Mouse (Mus musculus) midbrain, embryonic 14.5 days (tissue): ENCODE measurements at regions not wholly inside any gene's neighbourhood (a gene's known extent, or its start where the extent isn't known, plus 50 kb on each side); places are given as distances from the start of the nearest gene placed in this dataset.

Experiments
- ATAC-seq: fragments of 200-750 bp; cut with Nextera tagmentation; 2 replicates; pipeline ENCODE4 v1.8.0; 2017; ENCODE audit warnings: moderate number of reproducible peaks, moderate library complexity; ENCODE audit not compliant: low FRiP score, low TSS enrichment
- DNase-seq: peaks from one replicate; pipeline ENCODE4 v3.0.0-alpha.2; 2015
- H3K27ac ChIP-seq: fragments of 300-500 bp; sonication (generic); replicated peaks from 2 replicates; pipeline ENCODE4 v1.5.1; 2014; ENCODE audit warnings: mild to moderate bottlenecking, low read depth, low read length, moderate library complexity
- H3K27me3 ChIP-seq: fragments of 300-500 bp; sonication (generic); 2 replicates; pipeline ENCODE4 v1.6.1; 2014; ENCODE audit warnings: low read length, control low read depth, mixed read lengths; ENCODE audit not compliant: control insufficient read depth, insufficient read depth
- H3K36me3 ChIP-seq: fragments of 300-500 bp; sonication (generic); 2 replicates; pipeline ENCODE4 v1.6.1; 2014; ENCODE audit warnings: low read length, control low read depth; ENCODE audit not compliant: control insufficient read depth, insufficient read depth
- H3K4me1 ChIP-seq: fragments of 300-500 bp; sonication (generic); 2 replicates; pipeline ENCODE4 v1.6.1; 2014; ENCODE audit warnings: mild to moderate bottlenecking, antibody characterized with exemption, low read length, control low read depth; ENCODE audit not compliant: control insufficient read depth, insufficient read depth
- H3K4me2 ChIP-seq: fragments of 300-500 bp; sonication (generic); 2 replicates; pipeline ENCODE4 v1.6.1; 2014; ENCODE audit warnings: mild to moderate bottlenecking, low read length, moderate library complexity
- H3K4me3 ChIP-seq: fragments of 300-500 bp; sonication (generic); replicated peaks from 2 replicates; pipeline ENCODE4 v1.5.1; 2014; ENCODE audit warnings: low read depth, low read length
- H3K9ac ChIP-seq: fragments of 300-500 bp; sonication (generic); replicated peaks from 2 replicates; pipeline ENCODE4 v1.6.1; 2014; ENCODE audit warnings: mild to moderate bottlenecking, low read length, moderate library complexity
- H3K9me3 ChIP-seq: fragments of 300-500 bp; sonication (generic); 2 replicates; pipeline ENCODE4 v1.6.1; 2016; ENCODE audit warnings: low read length, control low read depth, mixed read lengths; ENCODE audit not compliant: control insufficient read depth
- WGBS: fragments of 180-500 bp; shearing (Covaris S2); extraction: QIAGEN DNeasy Blood & Tissue Kit; methylation state at CpG from one replicate; pipeline ENCODE4 v1.1.7; 2014; 5-methylcytosine and 5-hydroxymethylcytosine counted together

GRCm38 (mm10) chr3:121871795-121872194 lies 56.7 kb upstream of the Abcd3 start:
- no peak for ATAC-seq
- Histone ChIP-seq H3K27ac (no peak overlapping the region), H3K4me3 (no peak overlapping the region), H3K27me3 (no peaks in the 10 kb centered on the region), H3K4me2 (no peak overlapping the region), H3K36me3 (no peaks in the 10 kb centered on the region), H3K9me3 (no peaks in the 10 kb centered on the region), H3K9ac (no peak overlapping the region), H3K4me1 (no peaks in the 10 kb centered on the region)
- 80% methylated on average over 4 of the region's 4 CpGs for WGBS
- DNase-seq: no peak

GRCm38 (mm10) chr3:121870726-121871125 lies 55.6 kb upstream of the Abcd3 start:
- Histone ChIP-seq H3K4me2 (no peak overlapping the region), H3K4me1 (no peaks in the 10 kb centered on the region), H3K4me3 (no peak overlapping the region), H3K36me3 (no peaks in the 10 kb centered on the region), H3K27ac (no peak overlapping the region), H3K9ac (no peak overlapping the region), H3K9me3 (no peaks in the 10 kb centered on the region), H3K27me3 (no peaks in the 10 kb centered on the region)
- no peak for ATAC-seq
- WGBS: 79% methylated on average over 6 of the region's 6 CpGs
- DNase-seq: no peak

GRCm38 (mm10) chr3:121869694-121870093 lies 54.6 kb upstream of the Abcd3 start:
- Histone ChIP-seq H3K9me3 (no peaks in the 10 kb centered on the region), H3K4me1 (no peaks in the 10 kb centered on the region), H3K4me3 (no peak overlapping the region), H3K27ac (no peak overlapping the region), H3K4me2 (no peak overlapping the region), H3K9ac (no peak overlapping the region), H3K27me3 (no peaks in the 10 kb centered on the region), H3K36me3 (no peaks in the 10 kb centered on the region)
- 62% methylated on average over 4 of the region's 4 CpGs for WGBS
- DNase-seq (no peak), ATAC-seq (no peak)

- H3K9ac ChIP-seq: no peak overlapping the region
- no peak overlapping the region for H3K27ac ChIP-seq
- no peaks in the 10 kb centered on the region for H3K4me1 ChIP-seq
- no peaks in the 10 kb centered on the region for H3K9me3 ChIP-seq
- H3K4me2 ChIP-seq: no peak overlapping the region
- no peaks in the 10 kb centered on the region for H3K36me3 ChIP-seq
- ATAC-seq (no peak), DNase-seq (no peak)
- no peaks in the 10 kb centered on the region for H3K27me3 ChIP-seq
- 71% methylated on average over 5 of the region's 5 CpGs for WGBS
- H3K4me3 ChIP-seq: no peak overlapping the region
Measured at GRCm38 (mm10) chr3:121867301-121867700, 52.2 kb upstream of the Abcd3 start.

- no peak for ATAC-seq
- H3K27me3 ChIP-seq: no peaks in the 10 kb centered on the region
- H3K27ac ChIP-seq: no peak overlapping the region
- H3K36me3 ChIP-seq: no peaks in the 10 kb centered on the region
- 57% methylated on average over 8 of the region's 8 CpGs for WGBS
- no peak overlapping the region for H3K4me3 ChIP-seq
- no peak overlapping the region for H3K4me2 ChIP-seq
- DNase-seq: no peak
- H3K9ac ChIP-seq: no peak overlapping the region
- no peaks in the 10 kb centered on the region for H3K9me3 ChIP-seq
- no peaks in the 10 kb centered on the region for H3K4me1 ChIP-seq
Measured at GRCm38 (mm10) chr3:121864734-121865445, 49.8 kb upstream of the Abcd3 start.
